Mouse (Mus musculus): ENCODE measurements around the gene Elf3. TPM values are rescaled to one million over a fixed set of nuclear protein-coding genes. Genes with fewer than 3 reads are reported as not detected.

The Elf3 gene
- polyA plus RNA-seq (2015; fragmentation: Nextera tagmentation; extraction: Ambion mirVana): 0.15 and 0.19 TPM in 2 replicates

GRCm38 (mm10) chr1:135258380-135259127, at the start of gene Elf3:
Gene Elf3 (minus strand): TSS chr1:135258568.
- H3K4me2 ChIP-seq: peak within 1 kb of the TSS; percentile 48
- H3K27me3 ChIP-seq (replicated peaks): no peaks in the 10 kb centered on the region
- peaks cover 9% of the 10 kb centered on the region for H3K4me1 ChIP-seq
- 0 out of 2 replicates have a peak, but pooled peaks cover 3% of the 10 kb centered on the region for H3K36me3 ChIP-seq (replicated peaks)
- 0 out of 2 replicates have a peak within 1 kb of the TSS, but pooled peaks have one; percentile 24 for H3K4me3 ChIP-seq
- H3K27ac ChIP-seq: peak within 1 kb of the TSS; percentile 19; the same call in 1 of the 2 replicates
- peak; percentile 64 for ATAC-seq (replicated peaks)
- no peaks in the 10 kb centered on the region for H3K9me3 ChIP-seq
- 8% methylated on average over 19 of the region's 19 CpGs for WGBS
- H3K9ac ChIP-seq: no peak within 1 kb of the TSS

GRCm38 (mm10) chr1:135290908-135291307, 32.5 kb upstream of the Elf3 start:
- H3K36me3 ChIP-seq (replicated peaks): peaks cover 8% of the 10 kb centered on the region; the same call in 1 of the 2 replicates
- WGBS: 68% methylated on average over 5 of the region's 5 CpGs
- no peak overlapping the region for H3K9ac ChIP-seq
- H3K4me3 ChIP-seq: no peak overlapping the region
- H3K4me1 ChIP-seq: no peaks in the 10 kb centered on the region
- no peaks in the 10 kb centered on the region for H3K27me3 ChIP-seq (replicated peaks)
- no peak; the same call in 1 of the 2 replicates for ATAC-seq (replicated peaks)
- no peak overlapping the region for H3K4me2 ChIP-seq
- H3K27ac ChIP-seq: no peak overlapping the region
- H3K9me3 ChIP-seq: no peaks in the 10 kb centered on the region

- no peak overlapping the region for H3K27ac ChIP-seq
- H3K4me3 ChIP-seq: no peak overlapping the region
- H3K27me3 ChIP-seq (replicated peaks): no peaks in the 10 kb centered on the region
- no peaks in the 10 kb centered on the region for H3K9me3 ChIP-seq
- no peaks in the 10 kb centered on the region for H3K36me3 ChIP-seq (replicated peaks)
- ATAC-seq (replicated peaks): no peak
- WGBS: 91% methylated on average over 2 of the region's 2 CpGs
- H3K4me2 ChIP-seq: no peak overlapping the region
- peaks cover 17% of the 10 kb centered on the region for H3K4me1 ChIP-seq
- no peak overlapping the region for H3K9ac ChIP-seq
These were observed 27.9 kb upstream of the Elf3 start for GRCm38 (mm10) chr1:135286311-135286710.

- ATAC-seq (replicated peaks): peak; percentile 91
- H3K27ac ChIP-seq: peak within 1 kb of the TSS; percentile 87
- H3K4me3 ChIP-seq: peak within 1 kb of the TSS; percentile 55
- under 1% methylated on average over 38 of the region's 39 CpGs for WGBS
- H3K9me3 ChIP-seq: no peaks in the 10 kb centered on the region
- peak within 1 kb of the TSS; percentile 70 for H3K4me2 ChIP-seq
- peaks cover 25% of the 10 kb centered on the region for H3K4me1 ChIP-seq
- H3K27me3 ChIP-seq (replicated peaks): no peaks in the 10 kb centered on the region
- peak within 1 kb of the TSS; percentile 86 for H3K9ac ChIP-seq
- no peaks in the 10 kb centered on the region; the same call in 1 of the 2 replicates for H3K36me3 ChIP-seq (replicated peaks)
These were observed 25.5 kb upstream of the Elf3 start, which contains the start of gene Rnpep for GRCm38 (mm10) chr1:135283826-135284291. Gene Rnpep (minus strand): TSS chr1:135284084.

GRCm38 (mm10) chr1:135283287-135283825, 25.0 kb upstream of the Elf3 start:
- WGBS: under 1% methylated on average over 48 of the region's 48 CpGs
- Histone ChIP-seq H3K27ac (peak overlapping the region; percentile 87), H3K4me1 (peaks cover 25% of the 10 kb centered on the region), H3K27me3 (replicated peaks) (no peaks in the 10 kb centered on the region), H3K4me2 (peak overlapping the region; percentile 70), H3K9me3 (no peaks in the 10 kb centered on the region), H3K36me3 (replicated peaks) (no peaks in the 10 kb centered on the region; the same call in 1 of the 2 replicates), H3K9ac (peak overlapping the region; percentile 86), H3K4me3 (peak overlapping the region; percentile 55)
- ATAC-seq (replicated peaks): peak; percentile 82

- ATAC-seq (replicated peaks): no peak
- 38% methylated on average over 13 of the region's 13 CpGs for WGBS
These were observed 24.3 kb upstream of the Elf3 start for GRCm38 (mm10) chr1:135282536-135283286.

GRCm38 (mm10) chr1:135281841-135282240, 23.5 kb upstream of the Elf3 start:
- no peak for ATAC-seq (replicated peaks)
- Histone ChIP-seq H3K4me3 (no peak overlapping the region), H3K9me3 (no peaks in the 10 kb centered on the region), H3K27ac (no peak overlapping the region), H3K9ac (no peak overlapping the region), H3K4me1 (peaks cover 25% of the 10 kb centered on the region), H3K36me3 (replicated peaks) (peaks cover 6% of the 10 kb centered on the region; the same call in 1 of the 2 replicates), H3K27me3 (replicated peaks) (no peaks in the 10 kb centered on the region), H3K4me2 (0 out of 2 replicates have a peak overlapping the region, but pooled peaks have one; percentile 70)
- 96% methylated on average over 17 of the region's 17 CpGs for WGBS

More at GRCm38 (mm10) chr1:135282536-135283286, 24.3 kb upstream of the Elf3 start:
- no peaks in the 10 kb centered on the region for H3K27me3 ChIP-seq (replicated peaks)
- peaks cover 25% of the 10 kb centered on the region for H3K4me1 ChIP-seq
- peak overlapping the region; percentile 70 for H3K4me2 ChIP-seq
- peak overlapping the region; percentile 55 for H3K4me3 ChIP-seq
- no peaks in the 10 kb centered on the region for H3K9me3 ChIP-seq
- no peaks in the 10 kb centered on the region; the same call in 1 of the 2 replicates for H3K36me3 ChIP-seq (replicated peaks)
- peak overlapping the region; percentile 86 for H3K9ac ChIP-seq
- H3K27ac ChIP-seq: peak overlapping the region; percentile 87

GRCm38 (mm10) chr1:135280646-135281045, 22.3 kb upstream of the Elf3 start:
- ATAC-seq (replicated peaks): no peak
- H3K4me2 ChIP-seq: no peak overlapping the region
- 66% methylated on average over 9 of the region's 9 CpGs for WGBS
- no peak overlapping the region for H3K4me3 ChIP-seq
- H3K4me1 ChIP-seq: peaks cover 25% of the 10 kb centered on the region
- no peaks in the 10 kb centered on the region for H3K9me3 ChIP-seq
- H3K9ac ChIP-seq: no peak overlapping the region
- no peaks in the 10 kb centered on the region for H3K27me3 ChIP-seq (replicated peaks)
- H3K36me3 ChIP-seq (replicated peaks): peaks cover 15% of the 10 kb centered on the region; the same call in 1 of the 2 replicates
- H3K27ac ChIP-seq: no peak overlapping the region

GRCm38 (mm10) chr1:135271371-135271770, 13.0 kb upstream of the Elf3 start:
- H3K4me1 ChIP-seq: no peaks in the 10 kb centered on the region
- 93% methylated on average over 9 of the region's 9 CpGs for WGBS
- no peak overlapping the region for H3K4me2 ChIP-seq
- H3K9ac ChIP-seq: no peak overlapping the region
- H3K27me3 ChIP-seq (replicated peaks): no peaks in the 10 kb centered on the region
- peaks cover 22% of the 10 kb centered on the region; the same call in 1 of the 2 replicates for H3K36me3 ChIP-seq (replicated peaks)
- H3K9me3 ChIP-seq: no peaks in the 10 kb centered on the region
- H3K27ac ChIP-seq: no peak overlapping the region
- ATAC-seq (replicated peaks): no peak
- no peak overlapping the region for H3K4me3 ChIP-seq

- H3K27me3 ChIP-seq (replicated peaks): no peaks in the 10 kb centered on the region
- H3K36me3 ChIP-seq (replicated peaks): peaks cover 39% of the 10 kb centered on the region
- H3K9me3 ChIP-seq: no peaks in the 10 kb centered on the region
- H3K27ac ChIP-seq: no peak overlapping the region
- no peak overlapping the region for H3K4me2 ChIP-seq
- no peak overlapping the region for H3K9ac ChIP-seq
- no peak overlapping the region for H3K4me3 ChIP-seq
- WGBS: 91% methylated on average over 10 of the region's 10 CpGs
- no peaks in the 10 kb centered on the region for H3K4me1 ChIP-seq
- ATAC-seq (replicated peaks): no peak
These were observed 9.5 kb upstream of the Elf3 start for GRCm38 (mm10) chr1:135267663-135268446.

- H3K9me3 ChIP-seq: no peaks in the 10 kb centered on the region
- no peak overlapping the region for H3K9ac ChIP-seq
- no peak overlapping the region for H3K4me2 ChIP-seq
- H3K4me3 ChIP-seq: no peak overlapping the region
- H3K36me3 ChIP-seq (replicated peaks): peaks cover 35% of the 10 kb centered on the region
- H3K27ac ChIP-seq: no peak overlapping the region
- 89% methylated on average over 5 of the region's 5 CpGs for WGBS
- no peaks in the 10 kb centered on the region for H3K4me1 ChIP-seq
- H3K27me3 ChIP-seq (replicated peaks): no peaks in the 10 kb centered on the region
- ATAC-seq (replicated peaks): no peak
These were observed 7.5 kb upstream of the Elf3 start for GRCm38 (mm10) chr1:135265834-135266233.

All from midbrain, embryonic 15.5 days (tissue).